ENCODE assay signal across 7 mouse cellular contexts in genomic region chr15:98631493-98631892, GRCm38 (mm10). TPM values are rescaled to one million over a fixed set of nuclear protein-coding genes. Genes with fewer than 3 reads are reported as not detected.
A peak's percentile ranks its signal among the peaks of the same experiment; 100 is the strongest.
DNase-seq lines count a peak whose midpoint lies in the region; ATAC-seq and TF ChIP-seq lines count a peak whose summit lies in the region.

No protein-coding gene starts in this region.

- peak; percentile 100 for TF ChIP-seq CTCF in MEL (IDR thresholded peaks at IDR 0.05 in 2 of 3, conservative IDR thresholded peaks at IDR 0.05 in 1 of 3; ENCODE audit: control insufficient read depth in 1 of 3, insufficient read depth in 1 of 3, low read depth in 2 of 3, low read length in 3 of 3, poor library complexity in 1 of 3, severe bottlenecking in 1 of 3)
- TF ChIP-seq CTCF in spleen, adult 2 months (IDR thresholded peaks at IDR 0.05; ENCODE audit: extremely low read depth, insufficient read depth, insufficient read length, insufficient replicate concordance) = peak; percentile 74; the same call in 1 of the 2 replicates

- no peak for TF ChIP-seq POLR2A in MEL (IDR thresholded peaks at IDR 0.05; ENCODE audit: control insufficient read depth in 1 of 2, insufficient read depth in 1 of 2, low read depth in 1 of 2, low read length in 2 of 2, poor library complexity in 1 of 2)
- TF ChIP-seq POLR2A in spleen, adult 2 months (IDR thresholded peaks at IDR 0.05; ENCODE audit: low read depth, low read length) = no peak

- peak overlapping the region; percentile 61 for H3K9ac ChIP-seq in MEL (ENCODE audit: control insufficient read depth, low read depth, low read length, poor library complexity, severe bottlenecking)
- 0 out of 2 replicates have a peak overlapping the region, but pooled peaks have one; percentile 15 for H3K9ac ChIP-seq in embryonic facial prominence, embryonic 15.5 days

- H3K79me2 ChIP-seq in MEL (ENCODE audit: control insufficient read depth, insufficient read depth, low read length, poor library complexity) = no peaks in the 10 kb centered on the region; the same call in 1 of the 2 replicates

- H3K4me1 ChIP-seq in MEL (ENCODE audit: control insufficient read depth in 1 of 2, insufficient read depth in 2 of 2, low read length in 2 of 2) = peaks cover 0 to 17% of the 10 kb centered on the region in 2 experiments; a peak in 3 of 4 replicates
- H3K4me1 ChIP-seq in embryonic facial prominence, embryonic 15.5 days = peaks cover 72% of the 10 kb centered on the region
- peaks cover 9% of the 10 kb centered on the region for H3K4me1 ChIP-seq in spleen, adult 2 months (ENCODE audit: control insufficient read depth, insufficient read depth, insufficient read length)

- H3K27ac ChIP-seq in MEL (ENCODE audit: control insufficient read depth, low read depth, low read length) = no peak overlapping the region
- peak overlapping the region; percentile 75; the same call in 1 of the 2 replicates for H3K27ac ChIP-seq in embryonic facial prominence, embryonic 15.5 days (replicated peaks)
- H3K27ac ChIP-seq in spleen, adult 2 months (ENCODE audit: insufficient read depth, low read length) = no peak overlapping the region

- peak; percentile 89 for DNase-seq in MEL (ENCODE audit: low read depth, low spot score)
- peak; percentile 54 to 57 for DNase-seq in adrenal gland, postnatal 4 days (ENCODE audit: low spot score in 2 of 2)
- DNase-seq in heart, postnatal 14 days = peak; percentile 76 to 91
- DNase-seq in kidney, postnatal 36 days = peak; percentile 56 to 87
- peak; percentile 25 to 27 for DNase-seq in spleen, adult 2 months (ENCODE audit: low read depth in 1 of 2, low spot score in 2 of 2)

- ATAC-seq in embryonic facial prominence, embryonic 15.5 days (ENCODE audit: insufficient number of reproducible peaks, low FRiP score, low TSS enrichment, low read depth) = 0 out of 2 replicates have a peak, but pooled peaks have one; percentile 7
- ATAC-seq in megakaryocyte-erythroid progenitor cell, adult 5-6 weeks (replicated peaks; ENCODE audit: low FRiP score, low TSS enrichment, poor library complexity, severe bottlenecking) = peak; percentile 56

- under 1% methylated on average over 18 of the region's 18 CpGs for whole genome bisulfite sequencing in embryonic facial prominence, embryonic 15.5 days
- WGBS in spleen, adult 2 months = 4% methylated on average over 18 of the region's 18 CpGs

- intact Hi-C loops in heart, postnatal 14 days (cut with DNase I) = no loop called here

- H3K36me3 ChIP-seq in MEL (ENCODE audit: control insufficient read depth in 1 of 2, insufficient read depth in 2 of 2, low read length in 2 of 2) = peaks cover 0 to 11% of the 10 kb centered on the region in 2 experiments; a peak in 2 of 4 replicates
- no peaks in the 10 kb centered on the region for H3K36me3 ChIP-seq in embryonic facial prominence, embryonic 15.5 days
- no peaks in the 10 kb centered on the region for H3K36me3 ChIP-seq in spleen, adult 2 months (ENCODE audit: control insufficient read depth, insufficient read depth, low read length)

- H3K27me3 ChIP-seq in MEL (ENCODE audit: control insufficient read depth in 1 of 2, insufficient read depth in 2 of 2, low read length in 2 of 2) = peaks cover 13 to 15% of the 10 kb centered on the region in 2 experiments
- H3K27me3 ChIP-seq in embryonic facial prominence, embryonic 15.5 days = peaks cover 8% of the 10 kb centered on the region; the same call in 1 of the 2 replicates
- peaks cover 30% of the 10 kb centered on the region for H3K27me3 ChIP-seq in spleen, adult 2 months (ENCODE audit: control insufficient read depth, insufficient read depth, low read length)

- H3K9me3 ChIP-seq in MEL (replicated peaks; ENCODE audit: insufficient read depth, low read length) = no peaks in the 10 kb centered on the region
- H3K9me3 ChIP-seq in embryonic facial prominence, embryonic 15.5 days (replicated peaks) = no peaks in the 10 kb centered on the region

- TF ChIP-seq RAD21 in MEL (IDR thresholded peaks at IDR 0.05; ENCODE audit: low read depth, low read length) = peak; percentile 56

- H3K4me2 ChIP-seq in embryonic facial prominence, embryonic 15.5 days (replicated peaks) = peak overlapping the region; percentile 87

- H3K4me3 ChIP-seq in MEL (ENCODE audit: control insufficient read depth in 1 of 2, insufficient read depth in 1 of 2, low read depth in 2 of 2, low read length in 2 of 2) = peak overlapping the region; percentile 49 to 50
- H3K4me3 ChIP-seq in embryonic facial prominence, embryonic 15.5 days (replicated peaks) = peak overlapping the region; percentile 75
- no peak overlapping the region for H3K4me3 ChIP-seq in spleen, adult 2 months (ENCODE audit: extremely low read depth, insufficient read depth, insufficient read length)

- no peak for TF ChIP-seq EP300 in MEL (IDR thresholded peaks at IDR 0.05; ENCODE audit: low read depth in 1 of 2, low read length in 2 of 2)

TF ChIP-seq in MEL, 35 proteins besides CTCF, POLR2A, EP300 and RAD21 (continues in another document):
- TF ChIP-seq USF2 (IDR thresholded peaks at IDR 0.05; ENCODE audit: borderline replicate concordance in 1 of 2, insufficient read depth in 1 of 2, low read depth in 1 of 2, low read length in 2 of 2) = no peak
- TF ChIP-seq CHD2 (IDR thresholded peaks at IDR 0.05; ENCODE audit: low read length) = no peak
- no peak for TF ChIP-seq CHD1 (IDR thresholded peaks at IDR 0.05; ENCODE audit: low read depth, low read length)
- peak; percentile 42; the same call in 1 of the 2 replicates for TF ChIP-seq HCFC1 (IDR thresholded peaks at IDR 0.05; ENCODE audit: low read depth, low read length)
- TF ChIP-seq JUND (IDR thresholded peaks at IDR 0.05; ENCODE audit: low read depth, low read length) = no peak
- no peak for TF ChIP-seq MAFK (IDR thresholded peaks at IDR 0.05; ENCODE audit: borderline replicate concordance, low read depth, low read length)
- TF ChIP-seq ZMIZ1 (IDR thresholded peaks at IDR 0.05; ENCODE audit: low read depth, low read length) = no peak
- TF ChIP-seq GATA1 (IDR thresholded peaks at IDR 0.05; ENCODE audit: low read depth, low read length) = no peak
- 0 out of 2 replicates have a peak, but pooled peaks have one; percentile 34 for TF ChIP-seq USF1 (IDR thresholded peaks at IDR 0.05; ENCODE audit: low read depth, low read length)
- peak; percentile 59 for TF ChIP-seq TCF12 (IDR thresholded peaks at IDR 0.05; ENCODE audit: low read depth, low read length)
- peak; percentile 18; the same call in 1 of the 2 replicates for TF ChIP-seq SIN3A (IDR thresholded peaks at IDR 0.05; ENCODE audit: low read length)
- no peak for TF ChIP-seq GABPA (IDR thresholded peaks at IDR 0.05; ENCODE audit: low read depth, low read length)
- TF ChIP-seq SMC3 (IDR thresholded peaks at IDR 0.05; ENCODE audit: low read depth, low read length) = peak; percentile 86
- TF ChIP-seq NRF1 (IDR thresholded peaks at IDR 0.05; ENCODE audit: insufficient read depth, low read depth, low read length, poor library complexity, severe bottlenecking) = no peak
- peak; percentile 49; the same call in 1 of the 2 replicates for TF ChIP-seq ZNF384 (IDR thresholded peaks at IDR 0.05; ENCODE audit: low read depth, low read length)

RNA-seq across cellular contexts. Expression of gene Cacnb3, which starts 0.9 kb away (rescaled TPM):
- 1.4 TPM in 2 replicates for total RNA-seq in MEL (2012; rRNA removed)
- 1 to 10 TPM in 1 of 2 experiments, not detected in 1; 8.5 TPM for polyA plus RNA-seq in MEL (2012; ENCODE audit: insufficient read depth in 1 of 2, insufficient read length in 2 of 2, low read depth in 1 of 2, low replicate concordance in 2 of 2, missing spikeins in 1 of 2)
- 10 to 100 TPM; 28.6 to 34.5 TPM for total RNA-seq in adrenal gland, postnatal 4 days (2021)
- 45.7 and 48.2 TPM in 2 replicates for polyA plus RNA-seq in embryonic facial prominence, embryonic 15.5 days (2015; fragmentation: Nextera tagmentation; extraction: Ambion mirVana)
- 1 to 10 TPM; 8.0 to 8.8 TPM for total RNA-seq in heart, postnatal 14 days (2021)
- not detected in 2 replicates for total RNA-seq in megakaryocyte-erythroid progenitor cell, adult 5-6 weeks (2014; fragmentation: Nextera tagmentation)
- not detected in 2 replicates for total RNA-seq in megakaryocyte-erythroid progenitor cell, adult 5-6 weeks (2017)
- polyA plus RNA-seq in spleen, adult 2 months (2012; rRNA removed) = 22.4 and 31.0 TPM in 2 replicates

RNA-seq across cellular contexts. Expression of gene Adcy6, which starts 21.6 kb away (rescaled TPM):
- 58.9 and 76.0 TPM in 2 replicates for total RNA-seq in MEL (2012; rRNA removed)
- 10 to 100 TPM in 1 of 2 experiments, not detected in 1; 77.3 TPM for polyA plus RNA-seq in MEL (2012; ENCODE audit: insufficient read depth in 1 of 2, insufficient read length in 2 of 2, low read depth in 1 of 2, low replicate concordance in 2 of 2, missing spikeins in 1 of 2)
- 10 to 100 TPM; 78.0 to 83.3 TPM for total RNA-seq in adrenal gland, postnatal 4 days (2021)
- 18.1 and 19.6 TPM in 2 replicates for polyA plus RNA-seq in embryonic facial prominence, embryonic 15.5 days (2015; fragmentation: Nextera tagmentation; extraction: Ambion mirVana)
- 100 to 1,000 TPM; 199 to 209 TPM for total RNA-seq in heart, postnatal 14 days (2021)
- 55.8 and 57.2 TPM in 2 replicates for total RNA-seq in megakaryocyte-erythroid progenitor cell, adult 5-6 weeks (2014; fragmentation: Nextera tagmentation)
- 28.8 and 45.9 TPM in 2 replicates for total RNA-seq in megakaryocyte-erythroid progenitor cell, adult 5-6 weeks (2017)
- polyA plus RNA-seq in spleen, adult 2 months (2012; rRNA removed) = 23.2 and 24.2 TPM in 2 replicates

RNA-seq across cellular contexts. Expression of gene Ddx23, which starts 31.2 kb away (rescaled TPM):
- total RNA-seq in MEL (2012; rRNA removed) = 193 and 213 TPM in 2 replicates
- 100 to 1,000 TPM; 194 to 252 TPM for polyA plus RNA-seq in MEL (2012; ENCODE audit: insufficient read depth in 1 of 2, insufficient read length in 2 of 2, low read depth in 1 of 2, low replicate concordance in 2 of 2, missing spikeins in 1 of 2)
- total RNA-seq in adrenal gland, postnatal 4 days (2021) = 10 to 100 TPM; 76.4 to 85.9 TPM
- polyA plus RNA-seq in embryonic facial prominence, embryonic 15.5 days (2015; fragmentation: Nextera tagmentation; extraction: Ambion mirVana) = 25.1 and 27.9 TPM in 2 replicates
- 10 to 100 TPM; 51.0 to 53.9 TPM for total RNA-seq in heart, postnatal 14 days (2021)
- 79.8 and 96.4 TPM in 2 replicates for total RNA-seq in megakaryocyte-erythroid progenitor cell, adult 5-6 weeks (2014; fragmentation: Nextera tagmentation)
- 152 and 181 TPM in 2 replicates for total RNA-seq in megakaryocyte-erythroid progenitor cell, adult 5-6 weeks (2017)
- polyA plus RNA-seq in spleen, adult 2 months (2012; rRNA removed) = 31.5 and 31.8 TPM in 2 replicates

RNA-seq across cellular contexts. Expression of gene Rnd1, which starts 45.8 kb away (rescaled TPM):
- 5.8 and 6.0 TPM in 2 replicates for total RNA-seq in MEL (2012; rRNA removed)
- polyA plus RNA-seq in MEL (2012; ENCODE audit: insufficient read depth in 1 of 2, insufficient read length in 2 of 2, low read depth in 1 of 2, low replicate concordance in 2 of 2, missing spikeins in 1 of 2) = 1 to 10 TPM in 1 of 2 experiments, not detected in 1; 5.5 TPM
- total RNA-seq in adrenal gland, postnatal 4 days (2021) = 1 to 10 TPM; 1.1 to 1.9 TPM
- 0.60 and 1.1 TPM in 2 replicates for polyA plus RNA-seq in embryonic facial prominence, embryonic 15.5 days (2015; fragmentation: Nextera tagmentation; extraction: Ambion mirVana)
- 1 to 10 TPM in 1 of 2 experiments, under 1 TPM in 1; 0.69 to 1.0 TPM for total RNA-seq in heart, postnatal 14 days (2021)
- total RNA-seq in megakaryocyte-erythroid progenitor cell, adult 5-6 weeks (2014; fragmentation: Nextera tagmentation) = 0.64 TPM in 1 of 2 replicates, not detected in the other
- total RNA-seq in megakaryocyte-erythroid progenitor cell, adult 5-6 weeks (2017) = 0.61 TPM in 1 of 2 replicates, not detected in the other
- polyA plus RNA-seq in spleen, adult 2 months (2012; rRNA removed) = 3.4 and 4.4 TPM in 2 replicates

Comparison
In these comparisons a context has a peak if more than half of its experiments do, and no peak if none do; other contexts are left out.
1. DNase-seq: peak in every context shown above with its lines; median percentile 89 in MEL; 84 in heart, postnatal 14 days; 72 in kidney, postnatal 36 days; 56 in adrenal gland, postnatal 4 days; 26 in spleen, adult 2 months.